Mouse (Mus musculus): ENCODE results near the gene Usp47. TPM values are rescaled to one million over a fixed set of nuclear protein-coding genes. Genes with fewer than 3 reads are reported as not detected.

Usp47 gene
- polyA plus RNA-seq, 1 experiment from 2014 or later: 79.4 TPM

DNA sequence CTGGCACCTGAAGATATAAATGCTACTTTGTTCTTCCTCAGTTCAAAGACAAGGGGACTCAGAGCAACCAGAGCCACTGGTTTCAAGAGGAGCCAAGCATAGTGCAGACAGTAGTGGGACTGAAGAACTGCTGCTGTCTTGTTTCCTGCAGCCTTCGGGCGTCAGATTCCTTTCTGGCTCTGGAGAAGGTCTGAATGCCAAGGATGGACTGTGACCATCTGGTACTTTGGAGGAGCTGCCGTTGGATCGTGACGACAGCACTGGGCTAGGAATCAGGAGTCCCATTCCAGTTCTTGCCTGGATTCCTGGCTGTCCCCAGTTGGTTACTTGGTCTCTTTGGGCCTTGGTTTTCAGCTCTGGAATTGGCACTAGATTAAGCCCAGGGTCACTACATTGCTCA lies 11.2 kb upstream of the Usp47 start:
- Histone ChIP-seq H3K4me1 (replicated peaks) (no peaks in the 10 kb centered on the region), H3K27me3 (no peaks in the 10 kb centered on the region), H3K36me3 (no peaks in the 10 kb centered on the region), H3K27ac (no peak overlapping the region), H3K4me3 (no peak overlapping the region), H3K4me2 (no peak overlapping the region), H3K9me3 (no peaks in the 10 kb centered on the region), H3K9ac (no peak overlapping the region)
- ATAC-seq (ENCODE audit: low FRiP score): no peak
- WGBS: 82% methylated on average over 5 of the region's 5 CpGs

DNA sequence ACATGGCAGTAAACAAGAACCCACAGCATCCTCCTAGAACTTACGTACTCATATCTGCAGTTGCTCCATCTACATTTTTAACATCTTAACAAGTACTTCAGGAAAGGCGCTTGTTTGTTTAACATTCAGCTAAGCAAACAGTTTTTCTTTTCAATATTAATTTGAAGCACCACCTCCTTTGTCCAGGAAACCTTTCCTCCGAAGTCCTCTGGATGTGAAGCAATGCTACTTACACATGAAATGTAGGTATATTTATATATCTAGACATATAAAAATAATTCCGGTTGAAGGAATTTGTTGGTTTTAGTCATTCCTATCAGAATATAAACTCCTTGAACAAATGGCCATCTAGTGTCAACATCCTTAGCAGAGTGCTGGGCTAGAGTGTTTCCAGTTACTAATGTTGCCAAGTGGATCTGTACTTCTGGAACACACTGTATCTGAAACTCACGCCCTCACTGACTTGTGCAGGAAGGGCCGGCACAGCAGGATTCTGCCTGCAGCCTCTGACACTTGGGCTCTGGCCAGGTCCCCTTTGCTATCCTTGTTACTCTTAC lies 10.6 kb upstream of the Usp47 start:
- no peaks in the 10 kb centered on the region for H3K27me3 ChIP-seq
- no peak for ATAC-seq (ENCODE audit: low FRiP score)
- H3K4me1 ChIP-seq (replicated peaks): no peaks in the 10 kb centered on the region
- H3K9me3 ChIP-seq: no peaks in the 10 kb centered on the region
- no peak overlapping the region for H3K27ac ChIP-seq
- no peaks in the 10 kb centered on the region for H3K36me3 ChIP-seq
- H3K4me2 ChIP-seq: no peak overlapping the region
- 88% methylated on average over 6 of the region's 6 CpGs for WGBS
- H3K9ac ChIP-seq: no peak overlapping the region
- no peak overlapping the region for H3K4me3 ChIP-seq

DNA sequence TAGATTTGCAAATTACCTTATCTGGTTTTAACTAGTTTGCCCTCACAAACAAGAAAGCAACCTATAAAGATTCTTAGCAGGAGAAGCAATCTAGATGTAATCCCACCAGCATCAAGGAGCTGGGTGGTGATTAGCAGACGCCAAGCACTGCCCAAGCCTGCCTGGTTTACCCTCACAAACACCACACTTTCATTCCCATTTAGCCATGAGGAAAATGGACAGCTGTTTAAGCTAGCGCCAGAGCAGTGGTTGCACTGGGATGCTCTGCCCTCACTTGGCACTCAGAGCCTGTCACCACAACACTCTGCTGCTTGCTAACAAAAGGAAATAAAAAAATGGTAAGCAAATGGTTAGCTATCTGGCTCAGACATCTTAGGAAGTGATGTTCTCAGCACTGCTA lies 9.2 kb upstream of the Usp47 start:
- no peak overlapping the region for H3K4me3 ChIP-seq
- WGBS: 73% methylated on average over 2 of the region's 2 CpGs
- no peak overlapping the region for H3K9ac ChIP-seq
- no peak for ATAC-seq (ENCODE audit: low FRiP score)
- no peaks in the 10 kb centered on the region for H3K27me3 ChIP-seq
- no peaks in the 10 kb centered on the region for H3K4me1 ChIP-seq (replicated peaks)
- no peaks in the 10 kb centered on the region for H3K36me3 ChIP-seq
- H3K27ac ChIP-seq: no peak overlapping the region
- no peak overlapping the region for H3K4me2 ChIP-seq
- H3K9me3 ChIP-seq: no peaks in the 10 kb centered on the region

DNA sequence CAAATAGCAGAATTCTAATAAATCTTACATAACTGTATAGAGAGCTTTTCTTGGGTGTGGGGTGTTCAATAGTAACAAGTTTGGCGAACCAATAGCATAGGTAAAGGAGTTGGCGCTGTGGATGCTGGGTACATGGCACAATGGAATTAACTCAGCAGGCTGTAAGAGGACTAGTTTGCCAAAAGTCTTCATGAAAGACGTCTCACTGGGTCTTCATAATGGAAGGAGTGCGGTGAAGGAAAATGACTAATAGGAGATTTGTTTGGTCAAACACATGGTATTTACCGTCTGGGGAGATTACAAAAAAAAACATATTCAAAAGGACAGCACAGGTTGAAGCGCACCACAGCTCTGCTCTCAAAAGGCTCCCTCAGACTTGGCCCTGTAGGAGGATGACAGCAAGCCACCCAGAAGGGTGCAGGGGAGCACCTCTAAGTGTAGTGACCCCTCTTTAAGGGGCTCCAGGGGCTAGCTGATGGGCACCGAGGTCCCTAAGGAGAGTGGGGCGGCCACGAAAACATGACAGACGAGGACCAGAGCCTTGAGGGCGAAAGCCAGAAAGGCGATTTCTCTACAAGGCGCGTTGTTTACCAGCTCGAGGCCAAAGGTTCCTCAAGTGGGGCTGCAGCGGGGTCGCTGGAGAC lies 676 bp upstream of the Usp47 start:
- Histone ChIP-seq H3K27me3 (no peaks in the 10 kb centered on the region), H3K36me3 (no peaks in the 10 kb centered on the region), H3K27ac (peak overlapping the region; percentile 99), H3K9me3 (no peaks in the 10 kb centered on the region), H3K4me1 (replicated peaks) (peaks cover 39% of the 10 kb centered on the region), H3K9ac (peak overlapping the region; percentile 98), H3K4me2 (peak overlapping the region; percentile 88), H3K4me3 (peak overlapping the region; percentile 90)
- peak; percentile 73 for ATAC-seq (ENCODE audit: low FRiP score)
- 15% methylated on average over 17 of the region's 17 CpGs for WGBS

DNA sequence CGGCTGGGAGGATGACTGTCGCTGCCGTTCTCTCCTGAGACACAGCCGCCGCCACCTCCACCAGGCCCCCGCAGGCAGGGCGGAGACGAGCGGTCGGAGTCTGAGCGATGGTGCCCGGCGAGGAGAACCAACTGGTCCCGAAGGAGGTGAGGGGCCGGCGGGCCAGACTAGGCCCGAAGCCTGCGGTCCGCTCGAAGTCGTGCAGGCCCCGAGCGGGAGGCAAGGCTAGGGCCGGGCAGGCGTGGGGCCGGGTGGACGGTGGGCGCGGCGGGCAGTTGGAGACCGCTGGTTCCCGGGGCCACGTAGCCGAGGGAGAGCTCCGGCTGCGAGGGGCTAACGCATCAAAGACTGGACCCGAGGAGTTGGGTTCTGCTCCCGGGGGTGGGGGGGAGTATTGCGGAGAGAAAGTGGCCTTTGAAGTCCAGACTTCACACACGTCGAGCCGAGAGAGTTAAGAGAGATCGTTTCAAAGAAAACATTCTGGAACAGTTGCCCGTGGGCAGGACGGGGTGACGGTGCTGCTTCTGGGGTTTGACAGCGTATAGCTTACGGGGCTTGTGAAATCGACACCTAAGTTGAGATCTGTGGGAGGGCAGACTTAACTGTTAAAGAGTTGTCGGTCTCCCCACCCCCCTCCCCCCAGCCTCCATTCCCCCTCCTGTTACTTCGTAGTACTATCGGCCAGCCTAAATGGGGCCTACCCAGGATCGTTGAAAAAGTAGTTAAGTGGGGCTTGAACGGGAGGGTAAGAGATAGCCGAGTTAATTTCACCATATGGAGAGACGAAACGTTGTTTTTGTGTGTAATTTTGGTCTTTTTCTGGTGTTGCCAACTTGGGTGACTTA lies 519 bp downstream of the Usp47 start:
- peaks cover 46% of the 10 kb centered on the region for H3K4me1 ChIP-seq (replicated peaks)
- H3K9me3 ChIP-seq: no peaks in the 10 kb centered on the region
- H3K27me3 ChIP-seq: no peaks in the 10 kb centered on the region
- H3K4me3 ChIP-seq: peak overlapping the region; percentile 90
- WGBS: under 1% methylated on average over 58 of the region's 58 CpGs
- H3K9ac ChIP-seq: peak overlapping the region; percentile 98
- no peaks in the 10 kb centered on the region for H3K36me3 ChIP-seq
- H3K4me2 ChIP-seq: peak overlapping the region; percentile 88
- peak overlapping the region; percentile 99 for H3K27ac ChIP-seq
- peak; percentile 86 for ATAC-seq (ENCODE audit: low FRiP score)

DNA sequence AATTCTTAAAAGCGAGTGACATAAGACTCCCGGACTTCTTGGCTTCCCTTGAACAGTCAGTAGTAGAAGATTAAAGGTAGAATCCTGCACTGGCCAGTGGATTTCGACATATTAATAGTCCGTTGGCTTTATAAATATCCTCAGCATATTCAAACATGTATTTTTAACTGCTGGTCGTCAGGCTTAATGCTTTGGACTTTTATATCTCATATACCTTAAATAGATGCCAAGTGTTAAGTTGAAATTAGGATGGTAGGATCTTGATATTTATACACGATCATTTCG lies 1.1 kb downstream of the Usp47 start:
- no peak for ATAC-seq (ENCODE audit: low FRiP score)
- Histone ChIP-seq H3K9me3 (no peaks in the 10 kb centered on the region), H3K9ac (peak overlapping the region; percentile 98), H3K27ac (peak overlapping the region; percentile 99), H3K4me1 (replicated peaks) (peaks cover 48% of the 10 kb centered on the region), H3K36me3 (no peaks in the 10 kb centered on the region), H3K4me2 (peak overlapping the region; percentile 88), H3K27me3 (no peaks in the 10 kb centered on the region), H3K4me3 (peak overlapping the region; percentile 90)
- WGBS: 34% methylated on average over 7 of the region's 7 CpGs

DNA sequence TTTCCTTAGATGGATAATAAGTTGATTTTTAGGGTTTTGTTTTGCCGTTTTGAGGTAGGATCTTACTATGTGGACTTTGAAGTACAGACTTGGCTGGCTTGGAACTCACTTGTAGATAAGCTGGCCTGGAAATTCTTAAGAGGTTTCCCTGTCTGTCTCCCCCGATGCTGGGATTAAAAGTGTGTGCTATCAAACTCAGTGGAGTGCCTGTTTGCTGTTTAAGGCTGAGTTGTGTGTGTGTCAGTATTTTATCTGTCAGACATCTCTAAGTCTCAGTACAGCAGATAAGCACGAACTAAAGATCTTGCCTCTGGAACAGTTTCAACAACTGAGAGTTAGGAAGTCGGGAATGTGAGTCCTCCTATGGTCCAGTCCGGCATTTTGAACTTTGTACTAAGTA lies 1.6 kb downstream of the Usp47 start:
- Histone ChIP-seq H3K36me3 (no peaks in the 10 kb centered on the region), H3K9ac (peak overlapping the region; percentile 60), H3K4me1 (replicated peaks) (peaks cover 48% of the 10 kb centered on the region), H3K4me3 (peak overlapping the region; percentile 90), H3K9me3 (no peaks in the 10 kb centered on the region), H3K27ac (no peak overlapping the region), H3K27me3 (no peaks in the 10 kb centered on the region), H3K4me2 (peak overlapping the region; percentile 88)
- 29% methylated on average over 5 of the region's 5 CpGs for WGBS
- ATAC-seq (ENCODE audit: low FRiP score): no peak

DNA sequence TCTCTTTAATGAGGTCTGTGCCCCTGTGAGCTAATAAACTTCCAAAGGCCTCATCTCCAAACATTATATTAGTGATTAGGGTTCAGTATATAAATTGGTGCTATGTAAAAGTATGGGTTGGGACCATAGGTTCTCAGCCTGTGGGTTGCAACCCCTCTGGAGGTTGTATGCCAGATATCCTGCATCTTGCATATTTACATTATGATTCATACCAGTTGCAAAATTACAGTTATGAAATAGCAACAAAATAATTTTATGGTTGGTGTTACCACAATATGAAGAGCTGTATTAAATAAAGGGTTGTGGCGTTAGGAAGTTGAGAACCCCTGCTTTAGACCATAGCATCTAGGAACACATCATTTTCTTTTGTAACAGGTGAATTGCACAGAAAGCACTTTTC lies 7.3 kb downstream of the Usp47 start:
- Histone ChIP-seq H3K9ac (no peak overlapping the region), H3K4me1 (replicated peaks) (peaks cover 29% of the 10 kb centered on the region), H3K9me3 (no peaks in the 10 kb centered on the region), H3K4me2 (no peak overlapping the region), H3K36me3 (no peaks in the 10 kb centered on the region), H3K27me3 (no peaks in the 10 kb centered on the region), H3K27ac (no peak overlapping the region), H3K4me3 (no peak overlapping the region)
- ATAC-seq (ENCODE audit: low FRiP score): no peak
- 95% methylated on average over 1 of the region's 1 CpGs for WGBS

DNA sequence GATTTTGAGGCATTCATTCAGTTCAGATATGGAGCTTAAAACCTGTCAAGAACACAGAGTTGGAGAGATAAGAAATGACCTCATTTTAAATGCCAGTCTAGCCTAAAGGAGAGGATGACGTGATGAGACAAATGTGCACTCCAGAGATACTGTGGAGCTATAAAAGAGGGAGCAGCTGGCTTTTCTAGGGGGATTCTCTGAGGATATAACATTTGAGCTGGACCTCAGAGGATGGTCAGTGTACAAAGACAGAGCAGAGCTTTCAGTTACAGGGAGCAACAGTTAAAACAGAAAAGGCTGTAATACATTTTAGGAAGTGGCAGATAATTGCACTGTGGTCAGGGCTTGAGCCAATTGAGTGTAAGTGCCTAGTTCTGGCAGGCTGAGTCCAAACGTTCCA lies 12.5 kb downstream of the Usp47 start:
- no peak for ATAC-seq (ENCODE audit: low FRiP score)

DNA sequence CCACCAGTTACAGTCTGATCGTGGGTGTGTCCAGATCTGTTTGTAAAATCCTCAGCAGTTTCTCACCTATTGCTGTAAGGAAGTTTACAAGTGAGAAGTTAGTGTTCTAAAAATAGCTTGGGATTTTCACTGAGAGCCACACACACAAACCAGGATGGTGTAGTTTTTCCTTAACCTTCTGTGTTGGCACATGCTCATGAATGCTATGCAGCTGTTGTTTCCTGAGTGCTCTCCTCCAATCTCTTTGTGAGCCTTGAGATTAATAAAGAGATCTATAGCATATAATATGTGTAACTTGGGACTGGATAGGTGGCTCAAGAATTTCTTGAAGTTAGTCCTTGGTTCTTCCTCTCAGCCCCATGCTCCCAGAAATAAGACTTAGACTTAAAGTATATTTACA lies 13.3 kb downstream of the Usp47 start:
- ATAC-seq (ENCODE audit: low FRiP score): no peak
- no peak overlapping the region for H3K9ac ChIP-seq
- no peaks in the 10 kb centered on the region for H3K9me3 ChIP-seq
- H3K27ac ChIP-seq: no peak overlapping the region
- H3K4me3 ChIP-seq: no peak overlapping the region
- no peak overlapping the region for H3K4me2 ChIP-seq
- H3K36me3 ChIP-seq: no peaks in the 10 kb centered on the region
- WGBS: 88% methylated on average over 1 of the region's 1 CpGs
- H3K27me3 ChIP-seq: no peaks in the 10 kb centered on the region
- H3K4me1 ChIP-seq (replicated peaks): 0 out of 2 replicates have a peak, but pooled peaks cover 3% of the 10 kb centered on the region

More for the DNA sequence above, 12.5 kb downstream of the Usp47 start:
- Histone ChIP-seq H3K4me1 (replicated peaks) (0 out of 2 replicates have a peak, but pooled peaks cover 3% of the 10 kb centered on the region), H3K9ac (no peak overlapping the region), H3K27me3 (no peaks in the 10 kb centered on the region), H3K9me3 (no peaks in the 10 kb centered on the region), H3K36me3 (no peaks in the 10 kb centered on the region), H3K27ac (0 out of 2 replicates have a peak overlapping the region, but pooled peaks have one; percentile 8), H3K4me3 (no peak overlapping the region), H3K4me2 (no peak overlapping the region)
- WGBS: 35% methylated on average over 2 of the region's 2 CpGs

DNA sequence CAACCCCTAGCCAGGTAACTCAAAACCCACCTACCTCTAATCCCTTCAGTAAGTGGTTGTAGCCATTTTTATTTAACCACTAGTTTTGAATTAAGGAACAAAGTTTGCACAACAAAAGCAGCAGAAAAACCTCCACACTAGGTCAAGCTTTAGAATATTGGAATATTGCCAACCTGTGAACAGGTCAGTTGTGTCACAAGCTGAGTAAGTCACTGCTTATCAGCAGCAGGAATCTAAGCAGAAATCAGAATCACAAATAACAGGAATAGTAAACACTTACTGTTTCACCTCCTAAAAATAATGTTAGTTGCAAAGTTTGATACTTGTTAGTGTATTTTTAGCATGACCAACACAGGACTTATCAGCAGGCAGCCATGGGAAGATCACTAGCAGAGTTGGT lies 17.0 kb downstream of the Usp47 start:
- no peaks in the 10 kb centered on the region for H3K27me3 ChIP-seq
- 0 out of 2 replicates have a peak, but pooled peaks cover 3% of the 10 kb centered on the region for H3K4me1 ChIP-seq (replicated peaks)
- H3K4me3 ChIP-seq: no peak overlapping the region
- H3K9me3 ChIP-seq: no peaks in the 10 kb centered on the region
- H3K36me3 ChIP-seq: no peaks in the 10 kb centered on the region
- no peak overlapping the region for H3K27ac ChIP-seq
- no peak for ATAC-seq (ENCODE audit: low FRiP score)
- no peak overlapping the region for H3K9ac ChIP-seq
- H3K4me2 ChIP-seq: no peak overlapping the region

DNA sequence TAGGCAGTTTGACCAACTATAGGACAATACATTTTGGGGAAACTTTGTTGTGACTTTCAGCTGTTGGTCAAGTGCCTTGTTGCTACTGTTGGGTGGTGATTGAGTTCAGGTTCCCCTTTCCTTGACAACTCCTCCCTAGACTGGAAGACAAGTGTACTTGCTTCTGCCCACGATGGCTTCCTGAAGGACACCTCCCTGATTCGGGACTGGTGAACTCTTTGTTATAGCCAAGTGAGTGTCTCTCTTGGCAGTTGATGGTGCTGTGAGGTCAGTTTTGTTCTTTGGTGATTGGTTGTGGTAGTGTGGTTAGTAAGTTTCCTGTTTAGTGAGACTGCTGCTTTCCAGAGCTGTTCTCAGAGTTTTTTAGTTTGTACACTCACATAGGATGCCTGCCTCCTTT lies 19.5 kb downstream of the Usp47 start:
- Histone ChIP-seq H3K36me3 (no peaks in the 10 kb centered on the region), H3K27ac (no peak overlapping the region), H3K9ac (no peak overlapping the region), H3K4me3 (no peak overlapping the region), H3K27me3 (no peaks in the 10 kb centered on the region), H3K4me1 (replicated peaks) (peaks cover 8% of the 10 kb centered on the region), H3K9me3 (no peaks in the 10 kb centered on the region), H3K4me2 (no peak overlapping the region)
- 84% methylated on average over 2 of the region's 2 CpGs for WGBS
- ATAC-seq (ENCODE audit: low FRiP score): no peak

DNA sequence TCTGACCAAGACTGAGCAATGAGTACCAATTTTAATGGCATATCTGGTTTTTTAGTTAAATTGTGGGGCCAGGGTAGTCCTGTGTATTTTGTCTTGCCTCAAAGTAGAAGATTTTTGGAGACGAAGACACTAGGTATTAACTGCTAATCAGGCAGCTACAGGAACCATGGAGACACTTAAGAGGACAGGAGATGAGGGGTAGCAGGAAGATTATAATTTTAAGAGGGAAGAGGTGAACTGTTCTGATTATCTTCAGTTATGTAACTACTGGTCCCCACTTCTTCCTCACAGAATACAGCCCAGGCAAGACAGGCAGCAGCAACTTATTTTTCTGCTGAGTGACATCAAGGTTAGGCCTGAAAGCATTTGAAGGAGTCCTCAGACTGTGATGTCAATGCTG lies 21.9 kb downstream of the Usp47 start:
- 91% methylated on average over 1 of the region's 1 CpGs for WGBS
- Histone ChIP-seq H3K36me3 (no peaks in the 10 kb centered on the region), H3K27ac (no peak overlapping the region), H3K4me1 (replicated peaks) (peaks cover 8% of the 10 kb centered on the region), H3K9me3 (no peaks in the 10 kb centered on the region), H3K9ac (no peak overlapping the region), H3K4me3 (no peak overlapping the region), H3K4me2 (no peak overlapping the region), H3K27me3 (no peaks in the 10 kb centered on the region)
- ATAC-seq (ENCODE audit: low FRiP score): no peak

All from hindbrain, embryonic 13.5 days (tissue).